Mouse (Mus musculus) C2C12 (cell line): ENCODE measurements around the gene Zfp330.

ENCODE experiments used
- CTCF ChIP-seq: IDR thresholded peaks from one replicate; pipeline ENCODE4 v1.5.1; 2011; ENCODE audit not compliant: control insufficient read depth, insufficient read depth, insufficient read length
- MAX ChIP-seq: IDR thresholded peaks from one replicate; pipeline ENCODE4 v1.6.1; 2011; ENCODE audit warnings: mild to moderate bottlenecking, control low read depth
- MYOD1 ChIP-seq: IDR thresholded peaks from one replicate; pipeline ENCODE4 v1.6.1; 2011; ENCODE audit warnings: low read depth; ENCODE audit not compliant: control insufficient read depth, insufficient read length

GRCm38 (mm10) chr8:82754946-82755345 lies 19.0 kb downstream of the Zfp330 start:
- no peak for TF ChIP-seq CTCF
- TF ChIP-seq MAX = no peak
- no peak for TF ChIP-seq MYOD1
